Mouse (Mus musculus) brain, embryonic 14.5 days (tissue): Measurements from ENCODE around the gene Slc4a10.

Source experiments
- CTCF ChIP-seq: fragments of 200-500 bp; IDR thresholded peaks from 2 replicates; pipeline ENCODE4 v1.5.1; 2012; ENCODE audit warnings: inconsistent platforms, mild to moderate bottlenecking, moderate library complexity, borderline replicate concordance; ENCODE audit not compliant: insufficient read depth, insufficient read length; ENCODE audit errors: extremely low read depth
- POLR2A ChIP-seq: fragments of 200-500 bp; IDR thresholded peaks from 2 replicates; pipeline ENCODE4 v1.6.1; 2012; ENCODE audit warnings: mild to moderate bottlenecking, inconsistent platforms, borderline replicate concordance; ENCODE audit not compliant: poor library complexity, insufficient read depth, insufficient read length, severe bottlenecking; ENCODE audit errors: extremely low read depth

GRCm38 (mm10) chr2:62368349-62369053 is 322.2 kb downstream of the Slc4a10 start:
- TF ChIP-seq POLR2A (no peak), CTCF (no peak)
